Mouse (Mus musculus) MEL (cell line): ENCODE results near the gene Olfr963. TPM values are rescaled to one million over a fixed set of nuclear protein-coding genes. Genes with fewer than 3 reads are reported as not detected.

ENCODE experiments used
- DNase-seq: peaks from one replicate; pipeline ENCODE4 v3.0.0; 2011; ENCODE audit warnings: low read depth, low spot score
- H3K27ac ChIP-seq: 2 replicates; pipeline ENCODE4 v1.5.1; 2012; ENCODE audit warnings: low read depth, mild to moderate bottlenecking, control low read depth, low read length, moderate library complexity; ENCODE audit not compliant: control insufficient read depth
- H3K27me3 ChIP-seq, 2 experiments: fragments of 150-350 bp in 1 of 2; sonication (generic) in 1 of 2; 2 replicates each; pipeline ENCODE4 v1.6.1; 2012; ENCODE audit warnings: low read length in 2 of 2, mild to moderate bottlenecking in 2 of 2, improper control_type of control experiment in 1 of 2, moderate library complexity in 1 of 2; ENCODE audit not compliant: insufficient read depth in 2 of 2, control insufficient read depth in 1 of 2
- H3K36me3 ChIP-seq, 2 experiments: 2 replicates each; pipeline ENCODE4 v1.6.1; 2012 to 2014; ENCODE audit warnings: low read length in 2 of 2, improper control_type of control experiment in 1 of 2, inconsistent platforms in 1 of 2, mild to moderate bottlenecking in 1 of 2; ENCODE audit not compliant: insufficient read depth in 2 of 2, control insufficient read depth in 1 of 2
- H3K4me1 ChIP-seq, 2 experiments: fragments of 150-350 bp in 1 of 2; sonication (generic) in 1 of 2; 2 replicates each; pipeline ENCODE4 v1.6.1; 2012; ENCODE audit warnings: low read length in 2 of 2, improper control_type of control experiment in 1 of 2, mild to moderate bottlenecking in 1 of 2; ENCODE audit not compliant: insufficient read depth in 2 of 2, control insufficient read depth in 1 of 2
- H3K4me3 ChIP-seq, 2 experiments: fragments of 150-350 bp in 1 of 2; sonication (generic) in 1 of 2; 2 replicates each; pipeline ENCODE4 v1.5.1; 2012; ENCODE audit warnings: low read depth in 2 of 2, low read length in 2 of 2, mild to moderate bottlenecking in 2 of 2, moderate library complexity in 2 of 2, control low read depth in 1 of 2, improper control_type of control experiment in 1 of 2; ENCODE audit not compliant: control insufficient read depth in 1 of 2, insufficient read depth in 1 of 2
- H3K79me2 ChIP-seq: 2 replicates; pipeline ENCODE4 v1.6.1; 2012; ENCODE audit warnings: mild to moderate bottlenecking, low read length, moderate library complexity; ENCODE audit not compliant: control insufficient read depth, poor library complexity, insufficient read depth
- H3K9ac ChIP-seq: 2 replicates; pipeline ENCODE4 v1.6.1; 2012; ENCODE audit warnings: low read depth, mild to moderate bottlenecking, control low read depth, low read length, moderate library complexity; ENCODE audit not compliant: control insufficient read depth, poor library complexity, severe bottlenecking
- H3K9me3 ChIP-seq: fragments of 150-350 bp; sonication (generic); replicated peaks from 2 replicates; pipeline ENCODE4 v1.6.1; 2012; ENCODE audit warnings: mild to moderate bottlenecking, low read length, improper control_type of control experiment, moderate library complexity; ENCODE audit not compliant: insufficient read depth
- CHD2 ChIP-seq: IDR thresholded peaks from 2 replicates; pipeline ENCODE4 v1.6.1; 2011; ENCODE audit warnings: low read length, improper control_type of control experiment
- ELF1 ChIP-seq: IDR thresholded peaks from 2 replicates; pipeline ENCODE4 v1.6.1; 2014; ENCODE audit warnings: low read depth, mild to moderate bottlenecking, inconsistent platforms, low read length, improper control_type of control experiment, moderate library complexity
- ETS1 ChIP-seq: IDR thresholded peaks from 2 replicates; pipeline ENCODE4 v1.6.1; 2012; ENCODE audit warnings: low read depth, mild to moderate bottlenecking, inconsistent platforms, low read length, improper control_type of control experiment, moderate library complexity
- GATA1 ChIP-seq: IDR thresholded peaks from 2 replicates; pipeline ENCODE4 v1.6.1; 2011; ENCODE audit warnings: low read depth, low read length, improper control_type of control experiment
- JUND ChIP-seq: IDR thresholded peaks from 2 replicates; pipeline ENCODE4 v1.6.1; 2011; ENCODE audit warnings: low read depth, mild to moderate bottlenecking, improper control_type of control experiment, low read length
- KAT2A ChIP-seq: conservative IDR thresholded peaks from 2 replicates; pipeline ENCODE4 v1.6.1; 2012; ENCODE audit warnings: low read depth, low read length, improper control_type of control experiment, inconsistent platforms
- MAFK ChIP-seq: IDR thresholded peaks from 2 replicates; pipeline ENCODE4 v1.6.1; 2011; ENCODE audit warnings: low read depth, mild to moderate bottlenecking, low read length, improper control_type of control experiment, borderline replicate concordance
- MAX ChIP-seq: IDR thresholded peaks from 2 replicates; pipeline ENCODE4 v1.6.1; 2011; ENCODE audit warnings: low read length, improper control_type of control experiment
- MXI1 ChIP-seq: IDR thresholded peaks from 2 replicates; pipeline ENCODE4 v1.6.1; 2011; ENCODE audit warnings: mild to moderate bottlenecking, low read depth, low read length, improper control_type of control experiment
- NELFE ChIP-seq: IDR thresholded peaks from 2 replicates; pipeline ENCODE4 v1.6.1; 2011; ENCODE audit warnings: low read depth, low read length, improper control_type of control experiment
- POLR2A ChIP-seq, 2 experiments: IDR thresholded peaks; 2 replicates each; pipeline ENCODE4 v1.6.1; 2011 to 2012; ENCODE audit warnings: low read length in 2 of 2, mild to moderate bottlenecking in 2 of 2, control low read depth in 1 of 2, improper control_type of control experiment in 1 of 2, low read depth in 1 of 2, moderate library complexity in 1 of 2; ENCODE audit not compliant: control insufficient read depth in 1 of 2, insufficient read depth in 1 of 2, poor library complexity in 1 of 2
- POLR2AphosphoS5 ChIP-seq: IDR thresholded peaks from 2 replicates; pipeline ENCODE4 v1.6.1; 2012; ENCODE audit warnings: low read depth, borderline replicate concordance, mild to moderate bottlenecking, inconsistent platforms, low read length, moderate library complexity, mixed read lengths
- RAD21 ChIP-seq: IDR thresholded peaks from 2 replicates; pipeline ENCODE4 v1.6.1; 2011; ENCODE audit warnings: mild to moderate bottlenecking, low read depth, low read length, improper control_type of control experiment
- SMC3 ChIP-seq: IDR thresholded peaks from 2 replicates; pipeline ENCODE4 v1.6.1; 2011; ENCODE audit warnings: low read depth, low read length, improper control_type of control experiment
- TAL1 ChIP-seq: IDR thresholded peaks from 2 replicates; pipeline ENCODE4 v1.6.1; 2012; ENCODE audit warnings: mild to moderate bottlenecking, inconsistent platforms, low read length, moderate library complexity, mixed read lengths
- TBP ChIP-seq: IDR thresholded peaks from 2 replicates; pipeline ENCODE4 v1.8.0; 2011; ENCODE audit warnings: low read depth, low read length, improper control_type of control experiment
- TCF12 ChIP-seq: IDR thresholded peaks from 2 replicates; pipeline ENCODE4 v1.6.1; 2014; ENCODE audit warnings: low read depth, mild to moderate bottlenecking, inconsistent platforms, low read length, improper control_type of control experiment, moderate library complexity
- USF1 ChIP-seq: IDR thresholded peaks from 2 replicates; pipeline ENCODE4 v1.6.1; 2014; ENCODE audit warnings: low read depth, mild to moderate bottlenecking, inconsistent platforms, low read length, improper control_type of control experiment, moderate library complexity
- USF2 ChIP-seq, 2 experiments: IDR thresholded peaks; 2 replicates each; pipeline ENCODE4 v1.6.1; 2011 to 2012; ENCODE audit warnings: improper control_type of control experiment in 2 of 2, low read length in 2 of 2, borderline replicate concordance in 1 of 2, inconsistent platforms in 1 of 2, low read depth in 1 of 2, mild to moderate bottlenecking in 1 of 2; ENCODE audit not compliant: insufficient read depth in 1 of 2
- ZC3H11A ChIP-seq: IDR thresholded peaks from 2 replicates; pipeline ENCODE4 v1.6.1; 2012; ENCODE audit warnings: low read depth, mild to moderate bottlenecking, inconsistent platforms, low read length, improper control_type of control experiment
- ZKSCAN1 ChIP-seq: IDR thresholded peaks from 2 replicates; pipeline ENCODE4 v1.6.1; 2012; ENCODE audit warnings: low read depth, mild to moderate bottlenecking, inconsistent platforms, low read length, improper control_type of control experiment, moderate library complexity
- ZNF384 ChIP-seq: IDR thresholded peaks from 2 replicates; pipeline ENCODE4 v1.6.1; 2012; ENCODE audit warnings: low read depth, mild to moderate bottlenecking, inconsistent platforms, low read length, improper control_type of control experiment
- polyA plus RNA-seq, 2 experiments: library from polyadenylated mRNA; stranded (reverse) in 1 of 2; unstranded in 1 of 2; fragments of >175 nt in 1 of 2; fragments of >200 nt in 1 of 2; gene quantifications; 2 replicates each; pipeline versions ENCODE4 v1.2.1 to v1.2.4; 2012; ENCODE audit warnings: low replicate concordance in 2 of 2, low read depth in 1 of 2; ENCODE audit not compliant: insufficient read length in 2 of 2, insufficient read depth in 1 of 2, missing spikeins in 1 of 2
- total RNA-seq: library from RNA; depleted of rRNA; stranded (reverse); fragments of 300-350 nt; gene quantifications from 2 replicates; pipeline ENCODE4 v1.2.3, GENCODE M21; 2012

Gene Olfr963
- total and polyA plus RNA-seq, 3 experiments: not detected

- Histone ChIP-seq H3K36me3 (no peaks in the 10 kb centered on the region), H3K9ac (no peak overlapping the region), H3K27ac (no peak overlapping the region), H3K79me2 (no peaks in the 10 kb centered on the region), H3K4me1 (no peaks in the 10 kb centered on the region), H3K9me3 (no peaks in the 10 kb centered on the region), H3K27me3 (no peaks in the 10 kb centered on the region), H3K4me3 (no peak overlapping the region)
- DNase-seq: no peak
- no peak for TF ChIP-seq MAX
- TF ChIP-seq MAFK: no peak
- TF ChIP-seq TAL1: no peak
- TF ChIP-seq ELF1: no peak
- TF ChIP-seq JUND: no peak
- TF ChIP-seq ZKSCAN1: no peak
- no peak for TF ChIP-seq POLR2A (IDR thresholded peaks at IDR 0.05; ENCODE audit: control insufficient read depth in 1 of 2, insufficient read depth in 1 of 2, low read depth in 1 of 2, low read length in 2 of 2, poor library complexity in 1 of 2)
- no peak for TF ChIP-seq MXI1
- no peak for TF ChIP-seq USF1
- no peak for TF ChIP-seq TCF12
- TF ChIP-seq USF2 (IDR thresholded peaks at IDR 0.05; ENCODE audit: borderline replicate concordance in 1 of 2, insufficient read depth in 1 of 2, low read depth in 1 of 2, low read length in 2 of 2): no peak
- no peak for TF ChIP-seq NELFE
- TF ChIP-seq SMC3: no peak
Observed at GRCm38 (mm10) chr9:39654756-39655396, 12.1 kb upstream of the Olfr963 start.

DNA sequence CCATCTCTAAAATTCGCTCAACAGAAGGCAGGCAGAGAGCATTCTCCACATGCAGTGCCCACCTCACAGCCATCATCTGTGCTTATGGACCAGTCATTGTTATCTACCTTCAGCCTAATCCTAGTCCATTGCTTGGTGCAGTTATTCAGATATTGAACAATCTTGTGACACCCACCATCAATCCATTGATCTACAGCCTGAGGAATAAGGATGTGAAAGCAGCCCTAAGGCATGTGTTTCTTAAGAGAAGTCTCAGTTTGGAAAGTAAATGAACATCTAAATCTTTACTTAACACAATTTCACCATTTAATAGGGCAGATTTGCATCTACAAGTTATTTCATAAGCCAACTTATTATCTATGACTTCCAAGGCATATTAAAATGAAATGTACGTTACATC, 2.7 kb downstream of the Olfr963 start:
- no peak overlapping the region for H3K27ac ChIP-seq
- TF ChIP-seq ZNF384 (no peak), ETS1 (no peak), GATA1 (no peak), CHD2 (no peak), POLR2A (IDR thresholded peaks at IDR 0.05; ENCODE audit: control insufficient read depth in 1 of 2, insufficient read depth in 1 of 2, low read depth in 1 of 2, low read length in 2 of 2, poor library complexity in 1 of 2) (no peak), TBP (no peak), KAT2A (no peak), JUND (no peak), RAD21 (no peak), POLR2AphosphoS5 (no peak), ZC3H11A (no peak), SMC3 (no peak)
- TF ChIP-seq, all 39 proteins: peak for 0
- H3K79me2 ChIP-seq: no peaks in the 10 kb centered on the region
- H3K36me3 ChIP-seq: no peaks in the 10 kb centered on the region
- H3K4me1 ChIP-seq: no peaks in the 10 kb centered on the region
- no peaks in the 10 kb centered on the region for H3K9me3 ChIP-seq
- H3K27me3 ChIP-seq: no peaks in the 10 kb centered on the region
- DNase-seq: no peak
- no peak overlapping the region for H3K4me3 ChIP-seq
- H3K9ac ChIP-seq: no peak overlapping the region
